Mouse (Mus musculus) megakaryocyte, embryonic 14.5 days (primary cell): ENCODE measurements around the gene Ctcf.

Experiments used
- FLI1 ChIP-seq: IDR thresholded peaks from 2 replicates; pipeline ENCODE4 v1.6.1; 2012; ENCODE audit warnings: low read length, inconsistent platforms, mixed read lengths
- GATA1 ChIP-seq: IDR thresholded peaks from 3 replicates; pipeline ENCODE4 v1.6.1; 2012; ENCODE audit warnings: mixed read lengths, low read length, inconsistent platforms, borderline replicate concordance

DNA sequence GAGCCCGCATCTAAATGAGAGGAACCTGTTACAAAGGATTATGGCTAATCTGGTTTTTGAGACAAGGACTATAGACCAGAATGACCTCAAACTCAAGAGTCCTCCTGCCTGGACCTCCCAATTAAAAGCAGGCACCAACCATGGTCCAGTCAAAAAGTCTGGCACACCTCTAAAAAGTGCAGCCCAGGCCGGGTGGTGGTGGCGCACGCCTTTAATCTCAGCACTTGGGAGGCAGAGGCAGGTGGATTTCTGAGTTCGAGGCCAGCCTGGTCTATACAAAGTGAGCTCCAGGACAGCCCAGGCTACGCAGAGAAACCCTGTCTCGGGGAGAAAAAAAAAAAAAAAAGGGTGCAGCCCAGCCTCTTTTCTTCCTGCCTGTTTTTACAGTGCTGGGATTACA is 49.0 kb downstream of the Ctcf start:
- TF ChIP-seq GATA1 (no peak), FLI1 (no peak)
